Mouse (Mus musculus): ENCODE results near the gene Epb41l4b. TPM values are rescaled to one million over a fixed set of nuclear protein-coding genes. Genes with fewer than 3 reads are reported as not detected.

The Epb41l4b gene
- total RNA-seq, 2 experiments from 2014 or later = 20.4 to 23.5 TPM

DNA sequence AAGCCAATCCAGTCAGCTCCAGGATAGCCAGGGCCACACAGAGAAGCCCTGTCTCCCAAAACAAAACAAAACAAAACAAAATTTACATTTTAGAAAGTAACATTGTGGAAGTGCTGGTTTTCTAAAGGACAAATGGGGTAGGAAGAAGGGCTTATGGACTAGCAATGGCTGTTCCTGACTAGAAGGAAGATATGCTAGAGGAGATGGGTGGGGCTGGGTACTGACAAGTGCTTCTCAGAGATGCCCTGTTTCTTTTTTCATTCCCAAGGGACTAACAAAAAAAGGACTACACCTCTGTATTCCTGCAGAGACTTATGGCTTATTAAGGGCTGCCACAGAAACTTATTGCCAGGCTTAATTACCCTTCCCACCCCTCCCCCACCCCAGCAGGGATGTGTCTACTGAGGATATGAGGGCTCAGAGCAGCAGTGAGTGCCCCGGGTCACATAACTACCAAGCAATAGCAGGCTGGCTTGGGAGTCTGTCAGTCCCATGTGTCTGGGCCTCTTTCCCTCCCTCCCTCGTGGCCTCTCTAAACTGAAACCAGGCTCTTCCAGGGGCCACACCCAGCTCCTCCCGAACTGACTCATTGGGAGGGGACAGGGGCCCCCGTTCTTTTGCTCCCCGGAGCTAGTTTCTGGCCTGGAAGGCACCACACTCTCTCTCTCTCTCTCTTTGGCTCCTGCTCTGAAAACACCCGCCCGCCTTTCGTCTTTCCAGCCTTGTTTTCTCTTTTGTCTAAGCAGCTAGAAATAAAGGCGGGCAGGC lies 10.0 kb upstream of the Epb41l4b start:
- DNase-seq = no peak

DNA sequence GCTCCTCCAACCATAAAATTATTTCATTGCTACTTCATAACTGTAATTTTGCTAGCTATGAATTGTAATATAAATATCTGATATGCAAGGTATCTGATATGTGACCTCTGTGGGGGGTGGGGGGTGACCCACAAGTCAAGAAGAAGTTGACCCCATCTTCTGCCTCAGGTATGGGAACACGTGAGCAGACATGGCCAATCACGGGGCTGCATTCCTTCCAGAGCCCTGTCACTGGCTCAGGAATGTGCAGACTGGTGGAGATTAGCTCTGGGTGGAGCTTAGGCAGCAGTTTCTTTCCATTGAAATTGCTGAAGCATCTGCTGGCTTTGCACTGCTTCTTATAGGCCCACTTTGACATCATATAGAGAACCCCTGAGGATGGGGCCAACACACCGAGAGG lies 4.9 kb upstream of the Epb41l4b start:
- no peak for DNase-seq

DNA sequence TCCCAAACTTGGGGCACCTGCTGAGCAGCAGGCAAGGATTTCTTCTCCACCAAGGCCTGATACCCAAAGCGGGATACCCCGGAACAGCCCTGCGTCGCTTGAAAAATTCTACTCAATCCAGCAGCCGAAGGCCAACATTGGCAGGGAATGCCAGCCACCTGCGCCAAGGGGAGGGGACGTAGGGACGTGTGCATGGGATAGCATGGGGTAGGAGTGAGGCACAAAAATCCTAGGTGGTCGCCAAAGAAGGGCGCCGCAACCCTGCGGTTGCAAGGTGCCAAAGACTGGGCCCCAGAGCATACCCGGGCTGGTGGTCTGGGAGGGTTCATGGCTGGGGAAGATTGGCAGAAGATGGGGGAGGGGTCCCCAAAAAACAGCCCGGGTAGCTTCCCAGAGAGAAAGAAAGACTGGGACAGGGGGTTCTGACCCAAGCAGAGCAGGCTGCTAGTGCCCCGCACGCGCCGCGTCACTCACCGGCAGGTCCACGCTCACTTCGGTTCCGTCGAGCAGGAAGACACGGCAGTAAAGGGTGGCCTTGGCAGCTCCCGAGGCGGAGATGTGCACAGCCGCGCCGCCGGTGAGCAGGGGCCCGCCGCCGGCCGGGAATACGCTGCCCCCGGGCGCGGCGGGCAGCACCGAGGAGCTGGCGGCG lies 737 bp downstream of the Epb41l4b start:
- peak in 1 of 2 experiments; percentile 14 for DNase-seq

DNA sequence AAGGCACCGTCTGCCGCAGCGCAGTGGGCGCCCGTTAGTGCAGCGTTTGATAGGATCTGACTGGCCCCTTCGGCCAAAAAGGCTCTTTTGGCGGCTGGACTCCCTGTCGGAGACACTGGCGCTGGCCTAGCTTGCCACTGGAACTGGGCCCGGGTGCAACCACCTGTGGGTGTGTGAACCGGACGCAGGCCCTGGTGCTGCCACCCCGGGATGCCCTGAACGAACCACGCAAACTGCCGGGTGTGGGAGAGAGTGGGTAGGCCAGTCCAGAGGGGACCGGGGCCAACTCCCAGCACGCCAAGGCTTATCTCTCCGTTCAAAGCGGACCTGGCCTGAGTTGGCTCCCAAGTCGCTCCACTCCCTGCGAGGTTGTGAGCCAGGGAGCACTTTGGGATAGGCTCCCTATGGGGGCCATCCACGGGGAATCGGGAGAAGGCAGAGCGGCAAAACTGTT lies 1.3 kb downstream of the Epb41l4b start:
- peak in 1 of 2 experiments; percentile 17 for DNase-seq

DNA sequence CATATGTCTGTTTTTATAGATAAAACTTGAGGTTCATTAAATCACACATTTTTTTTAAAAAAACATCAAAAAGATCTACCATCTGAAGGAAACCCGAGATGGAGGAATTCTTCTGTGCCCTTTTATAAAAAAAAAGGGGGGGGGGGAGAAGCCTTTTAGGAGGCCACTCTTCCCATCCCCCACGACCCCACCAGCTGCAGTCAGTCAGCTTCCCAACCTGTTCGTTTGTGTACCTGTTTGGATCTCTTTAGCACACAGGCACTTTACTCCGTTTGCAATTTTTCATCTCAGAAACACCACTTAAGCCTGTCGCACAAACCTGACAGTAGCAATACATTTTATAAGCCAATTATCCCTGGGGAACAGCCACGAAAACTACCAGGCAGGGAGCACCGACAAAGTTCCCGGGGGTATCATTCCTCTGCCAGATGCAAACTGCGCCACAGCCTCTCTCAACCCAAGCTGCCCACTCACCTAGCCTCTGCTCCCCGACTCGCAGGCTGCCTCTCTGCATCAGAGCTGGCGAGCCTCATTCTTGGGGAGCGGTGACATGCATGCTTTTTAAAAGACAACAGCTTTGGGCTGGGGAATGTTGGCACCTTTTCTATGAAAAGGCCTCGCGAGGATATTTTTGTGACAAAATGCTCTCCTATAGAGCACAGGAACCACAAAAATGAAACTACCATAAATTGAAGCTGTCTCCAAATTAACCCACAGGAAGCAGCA lies 2.1 kb downstream of the Epb41l4b start:
- DNase-seq = peak in 1 of 2 experiments; percentile 18

DNA sequence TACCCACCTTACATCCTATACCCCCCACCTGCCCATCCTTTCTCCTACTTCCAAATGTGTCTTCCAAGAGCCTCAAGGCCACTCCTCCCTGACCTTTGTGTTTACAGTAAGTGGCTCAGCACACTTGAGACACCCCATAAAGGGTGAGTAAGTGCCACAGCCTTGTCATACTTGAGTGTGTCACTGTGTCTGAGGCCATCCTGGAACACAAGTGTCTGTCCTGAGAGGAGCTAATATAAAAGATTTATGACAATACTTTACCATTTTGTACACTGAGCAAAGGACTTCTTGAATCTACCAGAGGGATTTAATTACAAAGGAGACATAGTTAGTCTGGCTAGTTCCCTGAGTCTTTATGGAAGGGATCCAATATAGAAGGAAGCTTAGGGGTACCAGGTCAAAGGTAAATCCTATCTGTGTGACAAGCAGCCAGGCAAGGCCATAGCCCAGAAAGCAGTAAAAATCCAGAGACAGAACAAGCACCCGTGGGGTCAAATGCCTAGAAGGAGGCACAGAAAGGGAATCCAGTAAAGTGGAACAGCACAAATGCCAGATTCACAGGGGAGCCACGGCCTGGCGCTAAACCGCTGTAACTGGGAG lies 2.9 kb downstream of the Epb41l4b start:
- no peak for DNase-seq

DNA sequence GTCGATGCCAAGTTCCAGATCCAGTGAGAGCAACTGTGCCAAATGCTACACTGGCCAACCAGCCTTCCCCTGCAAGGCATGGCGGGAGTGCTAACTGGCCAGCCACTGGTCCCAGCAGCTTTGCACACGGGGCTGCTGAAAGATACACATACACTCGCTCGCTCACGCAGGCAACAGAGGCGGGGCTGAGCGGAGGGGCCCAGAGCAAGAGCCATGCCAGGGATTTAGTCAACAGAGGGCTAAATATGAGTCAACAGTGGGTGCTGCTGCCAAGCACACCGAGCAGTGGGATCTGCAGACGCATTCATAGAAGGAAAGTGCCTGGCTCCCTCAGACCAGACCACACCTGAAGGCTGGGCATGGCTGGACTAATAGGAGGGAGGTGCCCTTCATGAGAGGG lies 3.8 kb downstream of the Epb41l4b start:
- DNase-seq = peak; percentile 31 to 41

DNA sequence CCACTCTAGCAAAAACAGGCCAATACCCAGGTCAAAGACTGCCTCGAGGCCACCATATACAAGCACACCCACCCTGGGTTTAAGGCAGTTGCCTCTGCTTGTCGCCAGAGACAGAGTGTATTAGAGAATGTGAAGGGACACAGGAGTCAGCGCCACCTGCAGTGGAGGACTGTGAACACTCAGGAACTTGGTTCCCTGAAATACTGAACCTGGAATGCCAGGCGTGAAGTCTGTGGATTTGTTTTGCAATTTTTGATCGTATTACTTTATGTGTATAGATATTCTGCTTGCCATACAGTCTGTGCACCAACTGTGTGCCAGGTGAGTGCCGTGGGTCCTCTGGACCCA lies 5.2 kb downstream of the Epb41l4b start:
- no peak for DNase-seq

DNA sequence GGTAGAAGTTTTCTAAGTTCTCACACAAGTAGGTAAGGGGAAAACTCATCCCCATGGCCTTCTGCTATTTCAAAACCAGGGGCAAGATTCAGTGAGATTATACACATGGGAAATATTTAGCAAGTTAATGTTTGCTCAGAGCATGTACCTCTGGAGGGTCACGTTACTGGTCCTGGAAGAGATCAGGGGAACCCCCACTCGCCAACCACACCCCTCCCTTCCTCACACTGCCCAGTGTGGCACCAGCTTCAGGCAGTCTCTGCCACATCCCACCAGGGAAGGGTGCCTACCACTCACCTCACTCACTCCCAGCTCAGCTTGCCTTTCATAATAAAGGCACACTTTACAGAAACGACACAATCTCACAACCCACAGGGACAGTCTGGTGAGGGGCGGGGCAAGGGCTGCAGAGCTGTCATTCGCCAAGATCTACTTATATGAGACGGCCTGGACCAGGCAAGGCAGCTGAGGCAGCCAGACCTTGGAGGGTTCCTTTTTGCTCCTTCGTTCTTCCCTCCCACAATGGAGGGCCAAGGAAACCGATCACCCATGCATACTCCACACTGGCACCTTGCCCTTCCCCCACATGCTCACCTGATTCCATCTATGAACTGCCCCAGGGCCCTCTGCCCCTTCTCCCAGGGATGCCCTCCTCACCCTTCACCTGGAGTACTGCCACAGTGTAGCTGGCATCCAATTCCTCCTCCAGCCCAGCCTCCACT lies 5.7 kb downstream of the Epb41l4b start:
- no peak for DNase-seq

DNA sequence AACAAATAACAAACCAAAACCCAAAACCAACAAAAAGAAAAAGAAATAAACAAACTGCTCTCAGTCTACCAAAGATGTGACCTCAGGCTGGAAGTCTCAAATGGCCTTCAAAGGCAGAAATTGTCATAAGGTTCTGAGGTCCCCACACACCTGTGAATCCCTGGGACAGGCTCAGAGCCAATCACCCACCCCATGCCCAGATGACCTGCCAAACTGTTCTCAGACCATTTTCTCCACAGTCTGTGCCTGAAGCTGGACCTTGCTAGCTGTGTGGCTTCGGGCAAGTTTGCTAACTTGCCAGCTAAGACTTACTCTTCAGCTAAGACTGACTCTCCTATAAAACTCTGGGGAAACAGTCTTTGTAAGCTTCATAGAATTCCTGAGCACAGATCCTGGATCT lies 7.8 kb downstream of the Epb41l4b start:
- no peak for DNase-seq

DNA sequence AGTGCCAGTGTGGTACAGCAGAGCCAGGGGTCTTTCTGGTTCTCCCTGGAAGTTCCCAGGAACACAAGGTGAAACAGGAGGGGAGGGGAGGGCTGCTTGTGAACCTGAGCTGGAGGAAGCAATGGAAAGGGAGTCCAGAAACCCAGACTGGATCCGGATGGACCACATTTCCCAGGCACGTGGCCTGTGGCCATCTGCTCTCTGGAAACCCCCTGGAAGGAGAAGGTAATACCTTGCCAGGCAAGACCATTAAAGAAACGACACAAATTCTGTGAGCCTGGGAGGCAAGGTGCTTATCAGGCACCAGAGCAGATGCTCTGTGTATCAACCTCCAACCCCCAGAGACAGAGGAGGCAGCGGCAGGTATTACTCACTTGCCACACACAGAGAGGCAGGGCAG lies 8.7 kb downstream of the Epb41l4b start:
- no peak for DNase-seq

DNA sequence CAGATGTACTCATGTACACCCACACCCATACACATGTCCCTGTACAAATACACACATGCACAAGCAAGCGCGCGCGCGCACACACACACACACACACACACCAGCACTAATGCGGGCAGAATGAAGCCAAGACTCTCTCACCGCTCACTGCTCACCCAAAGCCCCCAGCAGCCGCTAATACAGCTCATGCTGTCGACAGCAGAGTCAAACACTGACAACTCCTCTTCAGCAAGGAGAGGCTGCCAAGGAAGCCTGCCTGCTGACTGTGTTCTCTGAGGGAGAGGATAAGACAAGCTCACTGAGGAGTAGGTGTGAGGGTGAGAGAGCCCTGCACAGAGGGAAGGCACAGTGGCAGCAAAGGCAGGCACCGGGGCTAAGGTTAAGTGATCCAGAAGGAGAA lies 11.4 kb downstream of the Epb41l4b start:
- DNase-seq = peak; percentile 25 to 32

DNA sequence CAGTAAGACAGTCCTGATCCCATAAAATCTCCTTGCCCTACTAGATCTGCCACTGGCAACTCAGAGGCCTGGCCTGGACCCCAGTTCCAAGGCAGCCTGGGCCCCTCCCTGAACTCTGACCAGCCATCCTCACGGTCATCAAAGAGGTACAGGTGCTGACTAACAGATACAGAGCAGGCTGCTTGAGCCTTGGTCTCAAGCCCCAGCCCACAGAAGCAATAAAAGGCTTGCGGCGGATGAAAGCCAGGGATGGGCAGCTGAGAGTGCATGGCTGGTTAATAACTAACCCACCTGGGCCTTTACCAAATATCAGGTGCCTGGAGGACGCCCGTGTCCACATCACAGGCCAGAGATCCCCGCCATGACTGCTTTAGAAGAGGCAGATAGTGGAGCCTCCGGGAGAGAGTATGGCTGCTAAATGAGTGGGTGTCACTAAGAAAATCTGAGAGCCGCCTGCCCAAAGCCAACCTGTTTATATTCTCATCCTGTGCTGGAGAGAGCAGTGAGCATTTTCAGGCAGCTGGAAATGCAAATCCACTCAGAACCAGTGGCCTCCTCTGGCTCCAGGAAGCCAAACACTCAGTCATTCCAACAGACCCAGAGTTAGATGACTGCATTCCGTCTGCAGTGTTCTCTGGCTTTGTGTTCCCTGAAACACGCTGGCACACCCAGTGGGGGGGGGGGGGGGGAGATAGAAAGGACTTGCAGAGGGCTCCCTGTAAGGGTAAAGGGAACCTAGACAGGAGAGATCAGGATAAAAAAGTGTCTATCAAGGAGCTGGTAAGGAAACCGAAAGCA lies 13.3 kb downstream of the Epb41l4b start:
- DNase-seq = no peak

DNA sequence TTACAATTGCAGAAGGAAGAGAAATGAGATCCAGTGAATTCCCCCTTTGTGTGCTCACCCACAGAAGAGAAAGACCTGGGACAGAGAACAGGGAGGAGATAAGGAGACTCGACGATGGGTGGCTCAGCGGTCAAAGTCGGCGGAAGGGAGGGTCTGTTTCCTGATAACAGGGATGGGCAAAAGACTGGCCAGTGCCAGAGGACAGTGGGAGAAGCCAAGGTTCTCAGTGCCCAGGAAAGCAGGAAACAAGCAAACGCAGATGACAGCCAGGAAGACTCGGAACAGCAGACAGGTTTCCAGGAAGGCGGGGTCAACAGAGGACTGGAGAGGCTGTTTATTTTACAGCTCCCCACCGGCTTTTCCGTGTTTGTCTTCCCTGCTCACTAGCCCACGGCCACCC lies 20.2 kb downstream of the Epb41l4b start:
- DNase-seq = no peak

DNA sequence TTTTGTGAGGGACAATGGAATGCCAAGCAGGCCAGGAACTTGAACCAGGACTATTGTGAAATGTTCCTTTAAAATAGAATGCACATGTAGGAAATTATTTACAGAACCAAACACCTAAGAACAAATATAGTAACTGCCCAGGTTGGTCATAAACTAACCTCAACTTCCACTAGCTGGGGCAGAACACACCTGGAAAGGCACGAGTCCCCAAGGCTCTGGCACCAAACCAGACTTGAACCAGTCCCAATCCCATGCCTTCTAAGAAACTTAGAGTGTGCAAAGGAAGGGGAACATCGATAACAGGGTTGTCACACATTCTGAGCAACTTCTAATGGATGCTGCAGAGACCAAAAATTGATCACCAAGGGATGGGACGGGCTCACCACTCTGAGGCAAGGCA lies 21.1 kb downstream of the Epb41l4b start:
- DNase-seq = no peak

DNA sequence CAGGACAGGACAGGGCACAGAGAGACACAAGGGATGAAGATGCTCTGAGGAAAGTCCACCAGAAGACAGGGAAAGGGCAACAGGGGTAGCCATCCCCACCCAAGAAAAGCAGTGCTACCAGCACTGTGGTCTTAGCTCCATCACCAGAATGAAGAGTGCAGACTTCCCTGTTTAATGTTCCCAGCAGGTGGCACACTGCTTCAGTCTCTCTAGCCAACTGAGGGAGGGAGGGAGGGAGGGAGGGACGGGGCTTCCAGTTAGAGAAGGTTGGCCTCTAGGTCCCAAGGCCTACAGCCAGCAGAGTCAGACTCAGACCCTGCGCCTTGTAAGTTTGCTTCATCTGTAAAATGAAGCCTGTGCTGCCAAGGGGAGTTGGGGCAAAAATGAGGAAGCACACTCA lies 22.7 kb downstream of the Epb41l4b start:
- DNase-seq = no peak

DNA sequence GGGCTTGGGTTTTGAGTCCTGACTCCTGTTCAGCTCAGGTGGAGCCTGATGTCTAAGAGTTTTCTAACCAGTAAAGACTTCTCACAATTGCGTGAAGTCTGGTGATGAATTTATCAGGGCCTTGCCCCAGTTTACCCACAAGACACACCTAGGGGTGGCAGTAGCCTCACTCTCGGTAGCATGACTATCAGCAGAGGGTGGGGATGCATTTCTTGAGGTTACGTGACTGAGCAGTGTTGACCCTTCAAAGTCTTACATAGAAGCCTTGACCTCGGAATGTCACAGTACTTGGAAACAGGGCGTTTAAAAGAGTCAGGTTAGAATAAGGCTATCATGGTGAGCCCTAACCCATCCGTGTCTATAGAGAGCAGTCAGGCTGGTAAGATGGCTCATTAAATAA lies 23.3 kb downstream of the Epb41l4b start:
- no peak for DNase-seq

DNA sequence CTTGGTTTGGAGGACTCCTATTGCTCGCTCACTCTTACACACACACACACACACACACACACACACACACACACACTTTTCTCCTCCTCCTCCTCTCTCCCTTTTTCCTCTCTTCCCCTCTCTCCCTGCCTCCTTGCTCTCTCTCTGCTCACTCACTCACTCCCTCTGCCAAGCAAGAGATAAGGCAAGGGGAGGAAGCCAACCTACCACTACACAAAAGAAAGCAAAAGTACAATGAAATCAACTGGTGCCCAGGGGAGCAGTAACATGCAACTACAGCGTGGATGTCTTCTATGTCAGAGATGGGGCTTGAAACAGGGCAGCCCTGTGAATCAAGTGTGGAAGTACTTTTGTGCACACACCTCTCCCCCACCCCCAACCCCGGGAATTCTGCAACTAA lies 24.4 kb downstream of the Epb41l4b start:
- DNase-seq = no peak

DNA sequence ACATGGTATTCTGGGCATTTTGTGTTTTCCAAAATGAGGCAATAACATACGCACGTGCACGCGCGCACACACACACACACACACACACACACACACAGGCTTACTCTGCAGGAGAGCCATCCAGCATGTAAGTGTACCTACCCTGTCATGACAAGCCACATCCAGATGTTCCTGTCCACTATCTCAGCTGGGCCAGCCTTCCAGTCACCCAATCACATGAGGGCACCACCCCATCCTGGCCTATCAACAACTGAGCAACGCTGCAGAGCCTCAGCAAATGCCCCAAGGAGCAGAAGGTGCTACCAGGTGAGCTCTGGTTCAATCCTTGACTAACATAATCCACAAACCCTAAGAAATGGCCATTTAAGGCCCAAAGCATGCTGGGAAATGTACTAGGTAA lies 27.0 kb downstream of the Epb41l4b start:
- DNase-seq = no peak

DNA sequence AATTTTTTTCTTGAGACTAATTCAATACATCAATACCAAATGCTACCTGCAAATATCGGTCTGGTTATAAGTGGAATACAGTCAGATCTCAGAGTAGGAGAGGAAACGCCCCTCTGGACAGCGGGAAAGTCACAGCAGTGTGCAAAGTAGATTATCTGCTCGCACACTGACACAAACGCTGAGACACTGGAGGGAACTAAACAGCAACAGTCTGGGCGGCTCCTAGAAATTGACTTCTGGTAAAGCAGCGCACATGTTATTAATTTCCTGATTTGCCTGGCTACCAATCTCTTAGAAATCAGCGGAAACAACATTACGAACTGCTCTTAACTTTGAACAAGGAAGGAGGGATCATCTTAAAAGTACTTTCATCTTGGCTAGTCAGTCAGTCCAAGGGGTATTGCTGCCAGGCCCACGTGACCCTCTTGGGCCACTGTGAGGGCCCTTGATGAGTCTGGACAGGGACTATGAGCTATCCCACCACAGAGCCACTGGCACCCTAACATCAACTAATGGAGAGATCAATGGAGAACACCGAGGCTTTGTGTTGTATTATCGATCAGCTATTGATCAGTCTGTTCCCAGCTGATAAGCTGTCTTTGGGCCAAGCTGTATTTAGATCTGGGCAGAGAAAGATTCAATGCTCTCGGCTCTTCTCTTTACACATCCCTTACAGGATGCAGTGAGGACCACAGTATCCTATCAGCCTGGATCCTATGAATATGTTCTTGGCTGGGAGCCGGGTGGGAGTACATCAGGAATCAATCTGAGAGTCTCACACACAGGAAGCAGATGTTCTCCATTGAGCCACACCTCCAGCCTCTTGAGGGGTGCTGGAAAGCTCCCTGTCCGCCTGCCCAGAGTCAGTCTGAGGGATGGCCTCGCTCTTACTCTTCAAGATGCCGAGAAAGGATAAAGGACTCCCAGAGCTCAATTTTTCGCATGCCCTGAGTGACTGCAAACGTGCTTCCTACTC lies 28.3 kb downstream of the Epb41l4b start:
- DNase-seq = no peak

All from layer of hippocampus, postnatal 36 days (tissue).